Mouse (Mus musculus) forebrain, embryonic 13.5 days (tissue): ENCODE data around the gene Usp12. TPM values are rescaled to one million over a fixed set of nuclear protein-coding genes. Genes with fewer than 3 reads are reported as not detected.
"Not testable (repeated sequence)": the region's sequence is repeated elsewhere in the genome, so short reads cannot be mapped to it uniquely, and the experiment has no call there.

Experiments
- ATAC-seq: fragments of 200-750 bp; cut with Nextera tagmentation; 2 replicates; pipeline ENCODE4 v1.8.0; 2017
- H3K27ac ChIP-seq: fragments of 300-500 bp; sonication (generic); 2 replicates; pipeline ENCODE4 v1.5.1; 2015; ENCODE audit warnings: inconsistent platforms, mild to moderate bottlenecking, moderate library complexity
- H3K27me3 ChIP-seq: fragments of 300-500 bp; sonication (generic); 2 replicates; pipeline ENCODE4 v1.6.1; 2015; ENCODE audit warnings: mild to moderate bottlenecking, inconsistent platforms
- H3K36me3 ChIP-seq: fragments of 300-500 bp; sonication (generic); 2 replicates; pipeline ENCODE4 v1.6.1; 2015; ENCODE audit warnings: mild to moderate bottlenecking, inconsistent platforms; ENCODE audit not compliant: poor library complexity, severe bottlenecking
- H3K4me1 ChIP-seq: fragments of 300-500 bp; sonication (generic); 2 replicates; pipeline ENCODE4 v1.6.1; 2015; ENCODE audit warnings: inconsistent platforms
- H3K4me2 ChIP-seq: fragments of 300-500 bp; sonication (generic); 2 replicates; pipeline ENCODE4 v1.6.1; 2015; ENCODE audit warnings: inconsistent platforms, mild to moderate bottlenecking, moderate library complexity
- H3K4me3 ChIP-seq: fragments of 300-500 bp; sonication (generic); 2 replicates; pipeline ENCODE4 v1.5.1; 2015; ENCODE audit warnings: mild to moderate bottlenecking, inconsistent platforms
- H3K9ac ChIP-seq: fragments of 300-500 bp; sonication (generic); 2 replicates; pipeline ENCODE4 v1.6.1; 2015; ENCODE audit warnings: mild to moderate bottlenecking, inconsistent platforms
- H3K9me3 ChIP-seq: fragments of 300-500 bp; sonication (generic); replicated peaks from 2 replicates; pipeline ENCODE4 v1.6.1; 2016; ENCODE audit warnings: inconsistent platforms
- WGBS: fragments of 180-500 bp; shearing (Covaris S2); methylation state at CpG from one replicate; pipeline ENCODE4 v1.1.7; 2015; 5-methylcytosine and 5-hydroxymethylcytosine counted together
- polyA plus RNA-seq: library from polyadenylated mRNA; unstranded; fragments of >200 nt; fragmentation: Nextera tagmentation; extraction: Ambion mirVana; gene quantifications from 2 replicates; pipeline ENCODE4 v1.2.1, GENCODE M21; 2015

The Usp12 gene
- polyA plus RNA-seq, 1 experiment from 2014 or later, result 11.0 TPM

GRCm38 (mm10) chr5:146770002-146770848 is 24.6 kb downstream of the Usp12 start:
- ATAC-seq, result no peak
- no peak overlapping the region for H3K9ac ChIP-seq
- H3K27ac ChIP-seq, result no peak overlapping the region
- no peaks in the 10 kb centered on the region for H3K27me3 ChIP-seq
- H3K9me3 ChIP-seq, result no peaks in the 10 kb centered on the region
- peaks cover 8% of the 10 kb centered on the region for H3K4me1 ChIP-seq
- no peak overlapping the region for H3K4me3 ChIP-seq
- H3K36me3 ChIP-seq, result peaks cover 14% of the 10 kb centered on the region
- no peak overlapping the region for H3K4me2 ChIP-seq
- 55% methylated on average over 15 of the region's 15 CpGs for WGBS

- Histone ChIP-seq H3K4me1 (peaks cover 8% of the 10 kb centered on the region), H3K9me3 (no peaks in the 10 kb centered on the region), H3K27me3 (no peaks in the 10 kb centered on the region), H3K27ac (no peak overlapping the region), H3K9ac (no peak overlapping the region), H3K36me3 (peaks cover 26% of the 10 kb centered on the region), H3K4me3 (no peak overlapping the region), H3K4me2 (no peak overlapping the region)
- WGBS, result 92% methylated on average over 5 of the region's 5 CpGs
- no peak for ATAC-seq
Observed at GRCm38 (mm10) chr5:146765791-146766190, 29.0 kb downstream of the Usp12 start.

- no peak overlapping the region for H3K4me2 ChIP-seq
- H3K36me3 ChIP-seq, result peaks cover 32% of the 10 kb centered on the region
- H3K4me3 ChIP-seq, result no peak overlapping the region
- no peaks in the 10 kb centered on the region for H3K4me1 ChIP-seq
- H3K9ac ChIP-seq, result no peak overlapping the region
- 89% methylated on average over 6 of the region's 6 CpGs for WGBS
- no peaks in the 10 kb centered on the region for H3K9me3 ChIP-seq
- H3K27me3 ChIP-seq, result no peaks in the 10 kb centered on the region
- ATAC-seq, result no peak
- H3K27ac ChIP-seq, result no peak overlapping the region
Observed at GRCm38 (mm10) chr5:146759159-146759558, 35.6 kb downstream of the Usp12 start.

GRCm38 (mm10) chr5:146757921-146758320 is 36.9 kb downstream of the Usp12 start:
- H3K4me2 ChIP-seq, result no peak overlapping the region
- no peak for ATAC-seq
- H3K27ac ChIP-seq, result no peak overlapping the region
- no peaks in the 10 kb centered on the region for H3K4me1 ChIP-seq
- 80% methylated on average over 6 of the region's 6 CpGs for WGBS
- no peaks in the 10 kb centered on the region for H3K9me3 ChIP-seq
- no peak overlapping the region for H3K9ac ChIP-seq
- peaks cover 45% of the 10 kb centered on the region for H3K36me3 ChIP-seq
- no peak overlapping the region for H3K4me3 ChIP-seq
- H3K27me3 ChIP-seq, result no peaks in the 10 kb centered on the region

GRCm38 (mm10) chr5:146757316-146757715 is 37.5 kb downstream of the Usp12 start:
- H3K36me3 ChIP-seq, result peaks cover 43% of the 10 kb centered on the region
- WGBS, result 85% methylated on average over 5 of the region's 5 CpGs

GRCm38 (mm10) chr5:146753181-146753580 is 41.6 kb downstream of the Usp12 start:
- H3K4me1 ChIP-seq, result no peaks in the 10 kb centered on the region
- no peak overlapping the region for H3K4me2 ChIP-seq
- no peaks in the 10 kb centered on the region for H3K27me3 ChIP-seq
- H3K9me3 ChIP-seq, result no peaks in the 10 kb centered on the region
- H3K36me3 ChIP-seq, result peaks cover 64% of the 10 kb centered on the region
- no peak for ATAC-seq
- no peak overlapping the region for H3K4me3 ChIP-seq
- no peak overlapping the region for H3K9ac ChIP-seq
- 95% methylated on average over 8 of the region's 8 CpGs for WGBS
- no peak overlapping the region for H3K27ac ChIP-seq

More at GRCm38 (mm10) chr5:146757316-146757715, 37.5 kb downstream of the Usp12 start:
- Histone ChIP-seq H3K4me2 (no peak overlapping the region), H3K27me3 (no peaks in the 10 kb centered on the region), H3K4me1 (no peaks in the 10 kb centered on the region), H3K9me3 (no peaks in the 10 kb centered on the region), H3K27ac (no peak overlapping the region), H3K9ac (no peak overlapping the region), H3K4me3 (no peak overlapping the region)
- ATAC-seq, result no peak

GRCm38 (mm10) chr5:146750958-146751357 is 43.8 kb downstream of the Usp12 start:
- 93% methylated on average over 7 of the region's 7 CpGs for WGBS
- Histone ChIP-seq H3K27ac (no peak overlapping the region), H3K27me3 (no peaks in the 10 kb centered on the region), H3K9ac (no peak overlapping the region), H3K36me3 (peaks cover 58% of the 10 kb centered on the region), H3K4me2 (no peak overlapping the region), H3K9me3 (no peaks in the 10 kb centered on the region), H3K4me1 (no peaks in the 10 kb centered on the region), H3K4me3 (no peak overlapping the region)
- ATAC-seq, result no peak

- H3K9ac ChIP-seq, result no peak overlapping the region
- H3K9me3 ChIP-seq, result no peaks in the 10 kb centered on the region
- no peak for ATAC-seq
- no peaks in the 10 kb centered on the region for H3K27me3 ChIP-seq
- 87% methylated on average over 7 of the region's 7 CpGs for WGBS
- H3K4me3 ChIP-seq, result no peak overlapping the region
- H3K4me2 ChIP-seq, result no peak overlapping the region
- no peak overlapping the region for H3K27ac ChIP-seq
- peaks cover 58% of the 10 kb centered on the region for H3K36me3 ChIP-seq
- H3K4me1 ChIP-seq, result no peaks in the 10 kb centered on the region
Observed at GRCm38 (mm10) chr5:146750273-146750672, 44.5 kb downstream of the Usp12 start.

GRCm38 (mm10) chr5:146749857-146750256 is 44.9 kb downstream of the Usp12 start:
- no peak overlapping the region for H3K27ac ChIP-seq
- no peak overlapping the region for H3K4me3 ChIP-seq
- H3K4me1 ChIP-seq, result no peaks in the 10 kb centered on the region
- no peaks in the 10 kb centered on the region for H3K9me3 ChIP-seq
- H3K4me2 ChIP-seq, result no peak overlapping the region
- H3K9ac ChIP-seq, result no peak overlapping the region
- WGBS, result 88% methylated on average over 5 of the region's 5 CpGs
- peaks cover 58% of the 10 kb centered on the region for H3K36me3 ChIP-seq
- no peak for ATAC-seq
- no peaks in the 10 kb centered on the region for H3K27me3 ChIP-seq

- peaks cover 57% of the 10 kb centered on the region for H3K36me3 ChIP-seq
- H3K27me3 ChIP-seq, result no peaks in the 10 kb centered on the region
- no peak overlapping the region for H3K9ac ChIP-seq
- 86% methylated on average over 9 of the region's 9 CpGs for WGBS
- no peak overlapping the region for H3K4me3 ChIP-seq
- no peak overlapping the region for H3K4me2 ChIP-seq
- no peak for ATAC-seq
- H3K9me3 ChIP-seq, result no peaks in the 10 kb centered on the region
- H3K27ac ChIP-seq, result no peak overlapping the region
- no peaks in the 10 kb centered on the region for H3K4me1 ChIP-seq
Observed at GRCm38 (mm10) chr5:146736970-146737495, 57.8 kb downstream of the Usp12 start.

- Histone ChIP-seq H3K9me3 (no peaks in the 10 kb centered on the region), H3K4me2 (no peak overlapping the region), H3K27me3 (no peaks in the 10 kb centered on the region), H3K36me3 (peaks cover 57% of the 10 kb centered on the region), H3K27ac (no peak overlapping the region), H3K4me1 (no peaks in the 10 kb centered on the region), H3K4me3 (no peak overlapping the region), H3K9ac (no peak overlapping the region)
- 83% methylated on average over 18 of the region's 18 CpGs for WGBS
- ATAC-seq, result no peak
Observed at GRCm38 (mm10) chr5:146736348-146736747, 58.5 kb downstream of the Usp12 start.

GRCm38 (mm10) chr5:146735054-146735453 is 59.8 kb downstream of the Usp12 start:
- not testable (repeated sequence) for H3K4me3 ChIP-seq, ATAC-seq, H3K9ac ChIP-seq, H3K4me2 ChIP-seq, H3K27me3 ChIP-seq, H3K9me3 ChIP-seq, H3K27ac ChIP-seq, H3K4me1 ChIP-seq
- H3K36me3 ChIP-seq, result peaks cover 47% of the 10 kb centered on the region
- WGBS, result 93% methylated on average over 1 of the region's 9 CpGs
